Mouse (Mus musculus) neural tube, embryonic 14.5 days (tissue): ENCODE data around the gene Pi4ka. TPM values are rescaled to one million over a fixed set of nuclear protein-coding genes. Genes with fewer than 3 reads are reported as not detected.

Experiments
- ATAC-seq: fragments of 200-750 bp; cut with Nextera tagmentation; 2 replicates; pipeline ENCODE4 v1.8.0; 2017; ENCODE audit warnings: low read depth, mild to moderate bottlenecking, moderate TSS enrichment, moderate library complexity
- H3K27ac ChIP-seq: fragments of 300-500 bp; sonication (generic); 2 replicates; pipeline ENCODE4 v1.5.1; 2014; ENCODE audit warnings: low read depth, mild to moderate bottlenecking, control low read depth, low read length, moderate library complexity, mixed read lengths
- H3K27me3 ChIP-seq: fragments of 300-500 bp; sonication (generic); 2 replicates; pipeline ENCODE4 v1.6.1; 2014; ENCODE audit warnings: low read length; ENCODE audit not compliant: control insufficient read depth, insufficient read depth
- H3K36me3 ChIP-seq: fragments of 300-500 bp; sonication (generic); 2 replicates; pipeline ENCODE4 v1.6.1; 2014; ENCODE audit warnings: low read length, mixed read lengths; ENCODE audit not compliant: control insufficient read depth, insufficient read depth
- H3K4me1 ChIP-seq: fragments of 300-500 bp; sonication (generic); 2 replicates; pipeline ENCODE4 v1.6.1; 2014; ENCODE audit warnings: low read length; ENCODE audit not compliant: control insufficient read depth, insufficient read depth
- H3K4me2 ChIP-seq: fragments of 300-500 bp; sonication (generic); 2 replicates; pipeline ENCODE4 v1.6.1; 2014; ENCODE audit warnings: mild to moderate bottlenecking, low read depth, low read length, control low read depth
- H3K4me3 ChIP-seq: fragments of 300-500 bp; sonication (generic); 2 replicates; pipeline ENCODE4 v1.5.1; 2014; ENCODE audit warnings: low read depth, low read length, control low read depth, mixed read lengths
- H3K9ac ChIP-seq: fragments of 300-500 bp; sonication (generic); replicated peaks from 2 replicates; pipeline ENCODE4 v1.6.1; 2014; ENCODE audit warnings: low read depth, mild to moderate bottlenecking, control low read depth, low read length, mixed read lengths
- H3K9me3 ChIP-seq: fragments of 300-500 bp; sonication (generic); 2 replicates; pipeline ENCODE4 v1.6.1; 2016; ENCODE audit warnings: low read length; ENCODE audit not compliant: control insufficient read depth
- WGBS: fragments of 180-500 bp; shearing (Covaris S2); extraction: QIAGEN DNeasy Blood & Tissue Kit; methylation state at CpG from one replicate; pipeline ENCODE4 v1.1.7; 2014; 5-methylcytosine and 5-hydroxymethylcytosine counted together
- polyA plus RNA-seq: library from polyadenylated mRNA; unstranded; fragments of >200 nt; fragmentation: Nextera tagmentation; extraction: Ambion mirVana; gene quantifications from 2 replicates; pipeline ENCODE4 v1.2.1, GENCODE M21; 2014

The Pi4ka gene
- polyA plus RNA-seq, 1 experiment from 2014 or later = 73.0 TPM

GRCm38 (mm10) chr16:17292751-17293150 lies 113.4 kb downstream of the Pi4ka start:
- Histone ChIP-seq H3K9me3 (no peaks in the 10 kb centered on the region), H3K9ac (no peak overlapping the region), H3K4me2 (no peak overlapping the region), H3K36me3 (peaks cover 58% of the 10 kb centered on the region), H3K4me3 (no peak overlapping the region), H3K27me3 (no peaks in the 10 kb centered on the region), H3K4me1 (no peaks in the 10 kb centered on the region), H3K27ac (no peak overlapping the region)
- WGBS = 0% methylated on average over 2 of the region's 2 CpGs
- ATAC-seq = no peak; the same call in 1 of the 2 replicates

GRCm38 (mm10) chr16:17291016-17291415 lies 115.1 kb downstream of the Pi4ka start:
- Histone ChIP-seq H3K4me1 (no peaks in the 10 kb centered on the region), H3K9ac (no peak overlapping the region), H3K27me3 (no peaks in the 10 kb centered on the region), H3K27ac (no peak overlapping the region), H3K4me2 (no peak overlapping the region), H3K4me3 (no peak overlapping the region), H3K9me3 (no peaks in the 10 kb centered on the region), H3K36me3 (peaks cover 47% of the 10 kb centered on the region)
- no peak for ATAC-seq
- WGBS = 95% methylated on average over 2 of the region's 2 CpGs

- no peak overlapping the region for H3K27ac ChIP-seq
- no peak overlapping the region for H3K4me3 ChIP-seq
- WGBS = 94% methylated on average over 2 of the region's 2 CpGs
- H3K4me2 ChIP-seq = no peak overlapping the region
- no peak for ATAC-seq
- no peaks in the 10 kb centered on the region for H3K9me3 ChIP-seq
- H3K9ac ChIP-seq = no peak overlapping the region
- H3K4me1 ChIP-seq = no peaks in the 10 kb centered on the region
- H3K36me3 ChIP-seq = peaks cover 64% of the 10 kb centered on the region
- no peaks in the 10 kb centered on the region for H3K27me3 ChIP-seq
These were observed 119.0 kb downstream of the Pi4ka start for GRCm38 (mm10) chr16:17287103-17287502.

GRCm38 (mm10) chr16:17283151-17283550 lies 123.0 kb downstream of the Pi4ka start:
- Histone ChIP-seq H3K9ac (no peak overlapping the region), H3K4me1 (peaks cover 1% of the 10 kb centered on the region), H3K27me3 (peaks cover 12% of the 10 kb centered on the region), H3K27ac (no peak overlapping the region), H3K9me3 (no peaks in the 10 kb centered on the region), H3K36me3 (peaks cover 64% of the 10 kb centered on the region), H3K4me3 (no peak overlapping the region), H3K4me2 (no peak overlapping the region)
- ATAC-seq = no peak
- 86% methylated on average over 6 of the region's 6 CpGs for WGBS

GRCm38 (mm10) chr16:17280471-17280870 lies 125.6 kb downstream of the Pi4ka start:
- H3K27me3 ChIP-seq = peaks cover 22% of the 10 kb centered on the region
- H3K4me3 ChIP-seq = no peak overlapping the region
- no peak overlapping the region for H3K4me2 ChIP-seq
- H3K4me1 ChIP-seq = peaks cover 19% of the 10 kb centered on the region
- no peak overlapping the region for H3K27ac ChIP-seq
- WGBS = 93% methylated on average over 11 of the region's 11 CpGs
- ATAC-seq = no peak
- H3K9ac ChIP-seq = no peak overlapping the region
- peaks cover 53% of the 10 kb centered on the region for H3K36me3 ChIP-seq
- H3K9me3 ChIP-seq = no peaks in the 10 kb centered on the region

DNA sequence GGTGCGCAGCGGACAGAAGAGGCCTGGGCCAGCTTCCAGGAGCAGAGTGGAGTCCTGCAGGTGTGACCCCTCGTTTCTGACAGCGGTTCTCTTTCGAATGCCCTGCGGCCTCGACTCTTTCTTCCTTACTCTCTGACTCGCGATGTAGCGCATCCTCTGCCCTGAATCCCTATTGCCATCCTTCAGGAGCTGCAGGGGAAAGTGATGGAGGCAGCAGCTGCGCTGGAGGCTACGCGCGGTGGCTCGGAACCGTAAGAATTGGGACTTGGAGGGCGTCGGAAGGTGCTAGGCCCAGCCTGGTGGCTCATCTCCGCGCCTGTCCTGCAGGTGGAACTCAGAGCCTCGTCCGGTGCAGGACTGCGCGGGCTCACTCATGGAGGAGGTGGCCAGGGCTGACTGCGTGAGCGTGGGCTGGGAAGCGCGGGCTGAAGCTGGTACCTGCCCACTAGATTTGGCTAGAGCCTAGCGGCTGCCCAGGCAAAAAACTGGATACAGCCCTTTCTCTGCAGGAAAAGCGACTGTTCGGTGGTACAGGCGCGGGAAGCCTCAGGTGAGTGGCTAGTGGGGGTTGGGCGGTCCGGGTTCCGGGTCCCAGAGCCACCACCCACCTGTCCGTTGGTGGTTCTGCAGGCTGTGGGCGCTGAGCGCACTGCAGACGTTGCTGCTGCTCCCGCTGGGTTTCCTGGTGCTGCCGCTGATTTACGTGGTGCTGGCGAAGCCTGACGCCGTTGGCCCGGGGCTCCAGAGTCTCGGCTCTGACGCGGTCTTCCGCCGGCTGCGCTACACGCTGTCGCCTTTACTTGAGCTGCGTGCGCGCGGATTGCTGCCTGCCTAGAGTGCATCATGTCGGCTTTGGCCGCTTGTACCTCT lies 128.5 kb downstream of the Pi4ka start:
- Histone ChIP-seq H3K4me3 (peak overlapping the region; percentile 38), H3K27me3 (peaks cover 22% of the 10 kb centered on the region), H3K27ac (peak overlapping the region; percentile 22; the same call in 1 of the 2 replicates), H3K4me2 (peak overlapping the region; percentile 80), H3K36me3 (peaks cover 26% of the 10 kb centered on the region), H3K9me3 (no peaks in the 10 kb centered on the region), H3K4me1 (peaks cover 19% of the 10 kb centered on the region), H3K9ac (0 out of 2 replicates have a peak overlapping the region, but pooled peaks have one; percentile 34)
- peak; percentile 42 for ATAC-seq
- 3% methylated on average over 61 of the region's 61 CpGs for WGBS

GRCm38 (mm10) chr16:17276164-17277151 lies 129.7 kb downstream of the Pi4ka start:
- peak; percentile 88 for ATAC-seq
- peak overlapping the region; percentile 80 for H3K27ac ChIP-seq
- under 1% methylated on average over 59 of the region's 62 CpGs for WGBS

GRCm38 (mm10) chr16:17275721-17276120 lies 130.4 kb downstream of the Pi4ka start, which contains the start of gene Tmem191c:
Gene Tmem191c, plus strand, starts transcription at chr16:17276077.
- Histone ChIP-seq H3K36me3 (peaks cover 11% of the 10 kb centered on the region), H3K27ac (peak within 1 kb of the TSS; percentile 80), H3K4me1 (peaks cover 19% of the 10 kb centered on the region), H3K27me3 (peaks cover 22% of the 10 kb centered on the region), H3K4me2 (peak within 1 kb of the TSS; percentile 80), H3K9me3 (0 out of 2 replicates have a peak, but pooled peaks cover 2% of the 10 kb centered on the region), H3K4me3 (peak within 1 kb of the TSS; percentile 38), H3K9ac (peak within 1 kb of the TSS; percentile 54)
- 60% methylated on average over 7 of the region's 7 CpGs for WGBS
- no peak for ATAC-seq

More at GRCm38 (mm10) chr16:17276164-17277151, 129.7 kb downstream of the Pi4ka start:
- H3K4me1 ChIP-seq = peaks cover 19% of the 10 kb centered on the region
- H3K9me3 ChIP-seq = no peaks in the 10 kb centered on the region
- peaks cover 22% of the 10 kb centered on the region for H3K27me3 ChIP-seq
- H3K36me3 ChIP-seq = peaks cover 15% of the 10 kb centered on the region
- peak overlapping the region; percentile 38 for H3K4me3 ChIP-seq
- peak overlapping the region; percentile 54 for H3K9ac ChIP-seq
- H3K4me2 ChIP-seq = peak overlapping the region; percentile 80
